Comparison of ENCODE assay signal across 8 mouse cellular contexts in genomic region chr13:23432562-23433201, GRCm38 (mm10). TPM values are rescaled to one million over a fixed set of nuclear protein-coding genes. Genes with fewer than 3 reads are reported as not detected.
DNase-seq lines count a peak whose midpoint lies in the region; ATAC-seq and TF ChIP-seq lines count a peak whose summit lies in the region.

No protein-coding gene starts in this region.

- peak overlapping the region; percentile 61 for H3K9ac ChIP-seq in embryonic facial prominence, embryonic 13.5 days
- H3K9ac ChIP-seq in heart, adult 2 months (ENCODE audit: low read depth, low read length): peak overlapping the region; percentile 26; the same call in 1 of the 2 replicates
- peak overlapping the region; percentile 62 for H3K9ac ChIP-seq in limb, embryonic 13.5 days
- H3K9ac ChIP-seq in midbrain, embryonic 15.5 days: peak overlapping the region; percentile 65; the same call in 1 of the 2 replicates

- under 1% methylated on average over 28 of the region's 28 CpGs for WGBS in embryonic facial prominence, embryonic 13.5 days
- WGBS in heart, adult 2 months: under 1% methylated on average over 28 of the region's 28 CpGs
- under 1% methylated on average over 28 of the region's 28 CpGs for WGBS in kidney, adult 2 months
- WGBS in limb, embryonic 13.5 days: under 1% methylated on average over 28 of the region's 28 CpGs
- under 1% methylated on average over 28 of the region's 28 CpGs for WGBS in midbrain, embryonic 15.5 days

- no peaks in the 10 kb centered on the region for H3K9me3 ChIP-seq in embryonic facial prominence, embryonic 13.5 days
- no peaks in the 10 kb centered on the region for H3K9me3 ChIP-seq in limb, embryonic 13.5 days
- no peaks in the 10 kb centered on the region for H3K9me3 ChIP-seq in midbrain, embryonic 15.5 days

- DNase-seq in 3T3-L1 (ENCODE audit: low read depth, low spot score): peak; percentile 98
- peak; percentile 90 to 96 for DNase-seq in adrenal gland, postnatal 4 days (ENCODE audit: low spot score in 2 of 2)
- peak; percentile 89 to 94 for DNase-seq in heart, adult 2 months
- DNase-seq in kidney, adult 2 months: peak; percentile 97
- DNase-seq in spleen, adult 18-20 months: peak; percentile 85 to 91

- TF ChIP-seq EP300 in heart, adult 2 months (IDR thresholded peaks at IDR 0.05; ENCODE audit: insufficient read depth, low read depth, low read length): peak; percentile 79; the same call in 1 of the 2 replicates

- intact Hi-C loops in heart, adult 2 months (cut with DNase I): loop anchor here (5.0 to 10.0 kb wide), 2 partner anchors 265 to 1488 kb away; partner anchors contain the start of genes Hist1h1t, Hist1h4c and Zfp184

- no peaks in the 10 kb centered on the region for H3K79me2 ChIP-seq in heart, adult 2 months (replicated peaks; ENCODE audit: control insufficient read depth, insufficient read depth, low read length)

- H3K4me3 ChIP-seq in embryonic facial prominence, embryonic 13.5 days: peak overlapping the region; percentile 47
- H3K4me3 ChIP-seq in heart, adult 2 months: peak overlapping the region; percentile 49
- peak overlapping the region; percentile 29 for H3K4me3 ChIP-seq in kidney, adult 2 months (ENCODE audit: insufficient read depth, low read depth, low read length)
- H3K4me3 ChIP-seq in limb, embryonic 13.5 days: peak overlapping the region; percentile 58
- H3K4me3 ChIP-seq in midbrain, embryonic 15.5 days: peak overlapping the region; percentile 67

- no peaks in the 10 kb centered on the region for H3K27me3 ChIP-seq in embryonic facial prominence, embryonic 13.5 days
- H3K27me3 ChIP-seq in heart, adult 2 months (ENCODE audit: control insufficient read depth, insufficient read depth, low read length): no peaks in the 10 kb centered on the region
- no peaks in the 10 kb centered on the region for H3K27me3 ChIP-seq in kidney, adult 2 months (replicated peaks; ENCODE audit: control insufficient read depth, insufficient read depth, low read length)
- H3K27me3 ChIP-seq in limb, embryonic 13.5 days: no peaks in the 10 kb centered on the region
- no peaks in the 10 kb centered on the region for H3K27me3 ChIP-seq in midbrain, embryonic 15.5 days (replicated peaks)

- peak; percentile 87 for ATAC-seq in embryonic facial prominence, embryonic 13.5 days (ENCODE audit: insufficient number of reproducible peaks, insufficient read depth, low FRiP score, low TSS enrichment, low read depth)
- ATAC-seq in limb, embryonic 13.5 days (ENCODE audit: low FRiP score, low read depth): peak; percentile 91
- ATAC-seq in midbrain, embryonic 15.5 days (replicated peaks): peak; percentile 88

- peak; percentile 75 for TF ChIP-seq POLR2A in heart, adult 2 months (IDR thresholded peaks at IDR 0.05; ENCODE audit: insufficient read depth, low read depth, low read length)
- TF ChIP-seq POLR2A in kidney, adult 2 months (IDR thresholded peaks at IDR 0.05; ENCODE audit: low read depth, low read length): no peak

- peak overlapping the region; percentile 72 for H3K4me2 ChIP-seq in embryonic facial prominence, embryonic 13.5 days
- peak overlapping the region; percentile 66 for H3K4me2 ChIP-seq in limb, embryonic 13.5 days (replicated peaks)
- H3K4me2 ChIP-seq in midbrain, embryonic 15.5 days: peak overlapping the region; percentile 77

- H3K4me1 ChIP-seq in embryonic facial prominence, embryonic 13.5 days: peaks cover 20% of the 10 kb centered on the region
- no peaks in the 10 kb centered on the region; the same call in 1 of the 2 replicates for H3K4me1 ChIP-seq in heart, adult 2 months (ENCODE audit: control insufficient read depth, insufficient read depth, low read length)
- peaks cover 3% of the 10 kb centered on the region; the same call in 1 of the 2 replicates for H3K4me1 ChIP-seq in kidney, adult 2 months (ENCODE audit: control insufficient read depth, insufficient read depth, low read length)
- peaks cover 20% of the 10 kb centered on the region for H3K4me1 ChIP-seq in limb, embryonic 13.5 days
- H3K4me1 ChIP-seq in midbrain, embryonic 15.5 days: peaks cover 39% of the 10 kb centered on the region

- peak; percentile 90 for TF ChIP-seq CTCF in heart, adult 2 months (IDR thresholded peaks at IDR 0.05)
- TF ChIP-seq CTCF in kidney, adult 2 months (conservative IDR thresholded peaks at IDR 0.05; ENCODE audit: insufficient read depth, insufficient read length, low read depth, low read length): peak; percentile 88

- H3K36me3 ChIP-seq in embryonic facial prominence, embryonic 13.5 days: no peaks in the 10 kb centered on the region
- no peaks in the 10 kb centered on the region; the same call in 1 of the 2 replicates for H3K36me3 ChIP-seq in heart, adult 2 months (ENCODE audit: control insufficient read depth, insufficient read depth, low read length)
- H3K36me3 ChIP-seq in kidney, adult 2 months (ENCODE audit: control insufficient read depth, insufficient read depth, low read length): no peaks in the 10 kb centered on the region
- H3K36me3 ChIP-seq in limb, embryonic 13.5 days: no peaks in the 10 kb centered on the region
- H3K36me3 ChIP-seq in midbrain, embryonic 15.5 days (replicated peaks): no peaks in the 10 kb centered on the region

- peak overlapping the region; percentile 92 for H3K27ac ChIP-seq in embryonic facial prominence, embryonic 13.5 days
- H3K27ac ChIP-seq in heart, adult 2 months: peak overlapping the region; percentile 86
- H3K27ac ChIP-seq in kidney, adult 2 months (ENCODE audit: insufficient read depth, low read depth, low read length): no peak overlapping the region; the same call in 1 of the 2 replicates
- peak overlapping the region; percentile 95 for H3K27ac ChIP-seq in limb, embryonic 13.5 days
- H3K27ac ChIP-seq in midbrain, embryonic 15.5 days: peak overlapping the region; percentile 68

RNA-seq across cellular contexts. Expression of gene Abt1, which starts 9.0 kb away (rescaled TPM):
- 1 to 10 TPM; 7.9 to 8.9 TPM for total RNA-seq in adrenal gland, postnatal 4 days (2021)
- 13.1 and 14.6 TPM in 2 replicates for polyA plus RNA-seq in embryonic facial prominence, embryonic 13.5 days (2015; fragmentation: Nextera tagmentation; extraction: Ambion mirVana)
- 1 to 10 TPM; 3.9 to 5.1 TPM for total RNA-seq in heart, adult 2 months (2021)
- 2.4 and 3.1 TPM in 2 replicates for polyA plus RNA-seq in heart, adult 2 months (2012; rRNA removed)
- polyA plus RNA-seq in kidney, adult 2 months (2012; rRNA removed): 3.3 and 3.9 TPM in 2 replicates
- 13.4 and 14.8 TPM in 2 replicates for polyA plus RNA-seq in limb, embryonic 13.5 days (2015; fragmentation: Nextera tagmentation; extraction: Ambion mirVana)
- polyA plus RNA-seq in midbrain, embryonic 15.5 days (2015; fragmentation: Nextera tagmentation; extraction: Ambion mirVana): 9.8 and 9.9 TPM in 2 replicates

RNA-seq across cellular contexts. Expression of gene Btn1a1, which starts 33.0 kb away (rescaled TPM):
- total RNA-seq in adrenal gland, postnatal 4 days (2021): under 1 TPM; 0.20 to 0.87 TPM
- polyA plus RNA-seq in embryonic facial prominence, embryonic 13.5 days (2015; fragmentation: Nextera tagmentation; extraction: Ambion mirVana): not detected in 2 replicates
- total RNA-seq in heart, adult 2 months (2021): not detected
- 0.20 TPM in 1 of 2 replicates, not detected in the other for polyA plus RNA-seq in heart, adult 2 months (2012; rRNA removed)
- not detected in 2 replicates for polyA plus RNA-seq in kidney, adult 2 months (2012; rRNA removed)
- 0.19 and 0.45 TPM in 2 replicates for polyA plus RNA-seq in limb, embryonic 13.5 days (2015; fragmentation: Nextera tagmentation; extraction: Ambion mirVana)
- 0.09 and 0.25 TPM in 2 replicates for polyA plus RNA-seq in midbrain, embryonic 15.5 days (2015; fragmentation: Nextera tagmentation; extraction: Ambion mirVana)

RNA-seq across cellular contexts. Expression of gene Btn2a2, which starts 56.0 kb away (rescaled TPM):
- under 1 TPM in 1 of 2 experiments, not detected in 1; 0.17 TPM for total RNA-seq in adrenal gland, postnatal 4 days (2021)
- polyA plus RNA-seq in embryonic facial prominence, embryonic 13.5 days (2015; fragmentation: Nextera tagmentation; extraction: Ambion mirVana): 1.5 and 1.7 TPM in 2 replicates
- total RNA-seq in heart, adult 2 months (2021): not detected
- polyA plus RNA-seq in heart, adult 2 months (2012; rRNA removed): not detected in 2 replicates
- polyA plus RNA-seq in kidney, adult 2 months (2012; rRNA removed): not detected in 2 replicates
- 1.4 and 1.5 TPM in 2 replicates for polyA plus RNA-seq in limb, embryonic 13.5 days (2015; fragmentation: Nextera tagmentation; extraction: Ambion mirVana)
- not detected in 2 replicates for polyA plus RNA-seq in midbrain, embryonic 15.5 days (2015; fragmentation: Nextera tagmentation; extraction: Ambion mirVana)
